Mouse (Mus musculus) layer of hippocampus, adult 2 months (tissue): ENCODE measurements at regions not wholly inside any gene's neighbourhood (a gene's known extent, or its start where the extent isn't known, plus 50 kb on each side); places are given as distances from the start of the nearest gene placed in this dataset.
"Not testable (repeated sequence)": the region's sequence is repeated elsewhere in the genome, so short reads cannot be mapped to it uniquely, and the experiment has no call there.

ENCODE experiments used
- DNase-seq, 2 experiments: peaks; one replicate each; pipeline ENCODE4 v3.0.0; 2022; ENCODE audit warnings: low spot score in 2 of 2
- H3K27ac ChIP-seq: fragments of 200-600 bp; 2 replicates; pipeline ENCODE4 v1.8.1; 2022
- H3K4me3 ChIP-seq: fragments of 200-600 bp; 2 replicates; pipeline ENCODE4 v1.8.1; 2022; ENCODE audit warnings: mild to moderate bottlenecking
- CTCF ChIP-seq: fragments of 200-600 bp; conservative IDR thresholded peaks from 2 replicates; pipeline ENCODE4 v1.8.1; 2022; ENCODE audit warnings: antibody characterized with exemption, mild to moderate bottlenecking, moderate library complexity

- peak; percentile 88 for TF ChIP-seq CTCF
- H3K4me3 ChIP-seq = no peak overlapping the region
- DNase-seq = peak in 1 of 2 experiments; percentile 20
- no peak overlapping the region for H3K27ac ChIP-seq
Measured at GRCm38 (mm10) chr8:126081279-126081678, 86.3 kb downstream of the Kcnk1 start.

- no peak overlapping the region for H3K4me3 ChIP-seq
- no peak for TF ChIP-seq CTCF
- DNase-seq = no peak
- H3K27ac ChIP-seq = no peak overlapping the region
Measured at GRCm38 (mm10) chr8:126082827-126083226, 87.9 kb downstream of the Kcnk1 start.

GRCm38 (mm10) chr8:126090772-126091171 is 95.8 kb downstream of the Kcnk1 start:
- no peak for TF ChIP-seq CTCF
- no peak for DNase-seq

GRCm38 (mm10) chr8:126094005-126094404 is 99.0 kb downstream of the Kcnk1 start:
- Histone ChIP-seq H3K27ac (no peak overlapping the region), H3K4me3 (no peak overlapping the region)
- DNase-seq = no peak
- no peak for TF ChIP-seq CTCF

More at GRCm38 (mm10) chr8:126090772-126091171, 95.8 kb downstream of the Kcnk1 start:
- Histone ChIP-seq H3K4me3 (no peak overlapping the region), H3K27ac (no peak overlapping the region)

GRCm38 (mm10) chr8:126096056-126096455 is 101.1 kb downstream of the Kcnk1 start:
- no peak overlapping the region for H3K4me3 ChIP-seq
- no peak for TF ChIP-seq CTCF
- DNase-seq = no peak
- no peak overlapping the region for H3K27ac ChIP-seq

GRCm38 (mm10) chr8:126096636-126097170 is 101.7 kb downstream of the Kcnk1 start:
- peak in 1 of 2 experiments; percentile 36 for DNase-seq
- no peak overlapping the region for H3K4me3 ChIP-seq
- no peak for TF ChIP-seq CTCF
- H3K27ac ChIP-seq = peak overlapping the region; percentile 32; the same call in 1 of the 2 replicates

- Histone ChIP-seq H3K4me3 (no peak overlapping the region), H3K27ac (no peak overlapping the region)
- no peak for DNase-seq
- no peak for TF ChIP-seq CTCF
Measured at GRCm38 (mm10) chr8:126098886-126099285, 103.9 kb downstream of the Kcnk1 start.

GRCm38 (mm10) chr8:126099889-126100288 is 104.9 kb downstream of the Kcnk1 start:
- H3K4me3 ChIP-seq = no peak overlapping the region
- no peak overlapping the region for H3K27ac ChIP-seq
- TF ChIP-seq CTCF = peak; percentile 60
- no peak for DNase-seq

- no peak overlapping the region for H3K4me3 ChIP-seq
- TF ChIP-seq CTCF = no peak
- no peak for DNase-seq
- no peak overlapping the region for H3K27ac ChIP-seq
Measured at GRCm38 (mm10) chr8:126105043-126105442, 110.1 kb downstream of the Kcnk1 start.

GRCm38 (mm10) chr8:126126041-126126440 is 131.1 kb downstream of the Kcnk1 start:
- no peak for DNase-seq
- H3K27ac ChIP-seq = 0 out of 2 replicates have a peak overlapping the region, but pooled peaks have one; percentile 3
- no peak for TF ChIP-seq CTCF
- no peak overlapping the region for H3K4me3 ChIP-seq

GRCm38 (mm10) chr8:126132076-126132475 is 137.1 kb downstream of the Kcnk1 start:
- no peak for DNase-seq
- Histone ChIP-seq H3K27ac (no peak overlapping the region), H3K4me3 (no peak overlapping the region)
- TF ChIP-seq CTCF = no peak

GRCm38 (mm10) chr8:126132918-126133317 is 137.9 kb downstream of the Kcnk1 start:
- H3K27ac ChIP-seq, H3K4me3 ChIP-seq, DNase-seq: not testable (repeated sequence)

- TF ChIP-seq CTCF = no peak
- no peak overlapping the region for H3K4me3 ChIP-seq
Measured at GRCm38 (mm10) chr8:126135100-126135499, 140.1 kb downstream of the Kcnk1 start.

GRCm38 (mm10) chr8:126135573-126135972 is 140.6 kb downstream of the Kcnk1 start:
- DNase-seq = no peak
- no peak for TF ChIP-seq CTCF
- H3K4me3 ChIP-seq = no peak overlapping the region
- H3K27ac ChIP-seq = no peak overlapping the region

More at GRCm38 (mm10) chr8:126135100-126135499, 140.1 kb downstream of the Kcnk1 start:
- DNase-seq = no peak
- no peak overlapping the region for H3K27ac ChIP-seq
